Mouse (Mus musculus): ENCODE data around the gene Crim1.
"Not testable (repeated sequence)": the region's sequence is repeated elsewhere in the genome, so short reads cannot be mapped to it uniquely, and the experiment has no call there.

The Crim1 gene

GRCm38 (mm10) chr17:78250149-78250938 is 50.3 kb downstream of the Crim1 start:
- in situ Hi-C loops (cut with MboI, MseI), result no loop called here

- in situ Hi-C loops (cut with MboI, MseI), result not testable (repeated sequence)
Measured at GRCm38 (mm10) chr17:78253587-78253986, 53.5 kb downstream of the Crim1 start.

DNA sequence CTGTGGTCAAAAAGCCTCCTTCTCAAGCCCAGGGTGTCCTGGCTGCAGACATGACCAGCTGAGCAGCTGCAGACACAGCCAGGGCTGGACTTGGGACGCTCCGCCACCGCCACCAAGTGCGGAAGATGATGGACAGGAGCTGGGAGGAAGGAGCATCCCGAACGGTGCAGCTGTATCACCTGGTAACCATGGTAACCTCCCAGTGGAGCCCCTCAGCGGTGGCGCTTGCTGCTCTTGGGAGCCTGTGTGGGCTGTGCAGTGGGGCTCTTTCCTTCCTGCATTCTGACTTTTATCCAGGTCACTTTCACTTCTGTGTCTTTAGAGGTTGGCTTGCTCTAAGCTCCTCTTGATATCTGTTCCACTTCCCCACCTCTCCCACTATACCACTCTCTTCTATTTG is 54.2 kb downstream of the Crim1 start:
- in situ Hi-C loops (cut with MboI, MseI), result no loop called here

GRCm38 (mm10) chr17:78255711-78256110 is 55.7 kb downstream of the Crim1 start:
- in situ Hi-C loops (cut with MboI, MseI), result no loop called here

DNA sequence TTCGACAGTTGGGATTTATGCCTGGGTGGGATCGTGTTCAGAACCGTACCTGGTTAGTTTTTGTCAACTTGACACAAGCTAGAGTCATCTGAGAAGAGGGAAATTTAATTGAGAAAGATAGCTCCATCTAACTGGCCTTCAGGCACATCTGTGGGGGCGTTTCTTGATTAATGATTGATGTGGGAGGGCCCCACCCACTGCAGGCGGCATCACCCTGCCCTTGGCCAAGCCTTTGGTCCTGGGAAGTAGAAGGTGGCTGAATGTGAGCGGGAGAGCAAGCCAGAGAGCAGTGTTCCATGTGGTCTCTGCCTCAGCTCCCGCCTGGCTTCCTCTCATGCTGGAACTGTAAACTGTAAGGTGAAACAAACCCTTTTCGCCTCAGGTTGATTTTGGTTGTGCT is 56.5 kb downstream of the Crim1 start:
- in situ Hi-C loops (cut with MboI, MseI), result no loop called here

- in situ Hi-C loops (cut with MboI, MseI), result no loop called here
Measured at GRCm38 (mm10) chr17:78261684-78262083, 61.6 kb downstream of the Crim1 start.

- in situ Hi-C loops (cut with MboI, MseI), result no loop called here
Measured at GRCm38 (mm10) chr17:78264116-78264515, 64.1 kb downstream of the Crim1 start.

DNA sequence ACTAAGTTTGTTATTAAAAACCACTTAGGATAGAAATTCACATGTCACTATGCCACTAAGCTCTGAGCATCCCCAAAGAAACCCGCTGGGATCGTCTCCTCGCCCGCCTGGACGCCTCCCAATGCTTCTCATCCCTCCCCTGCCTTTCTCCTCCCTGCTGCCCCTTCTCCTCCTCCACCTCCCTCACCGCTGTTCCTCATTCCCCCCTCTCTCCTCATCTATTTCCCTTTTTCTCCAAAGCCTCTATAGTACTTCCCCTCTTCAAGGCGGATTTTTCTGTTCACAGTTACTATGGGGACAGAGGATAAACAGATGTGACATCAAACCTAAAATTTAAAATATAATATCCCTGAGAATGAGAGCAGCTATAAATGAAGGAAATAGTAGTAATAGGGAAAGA is 65.1 kb downstream of the Crim1 start:
- in situ Hi-C loops (cut with MboI, MseI), result no loop called here

- in situ Hi-C loops (cut with MboI, MseI), result no loop called here
Measured at GRCm38 (mm10) chr17:78266271-78266670, 66.2 kb downstream of the Crim1 start.

DNA sequence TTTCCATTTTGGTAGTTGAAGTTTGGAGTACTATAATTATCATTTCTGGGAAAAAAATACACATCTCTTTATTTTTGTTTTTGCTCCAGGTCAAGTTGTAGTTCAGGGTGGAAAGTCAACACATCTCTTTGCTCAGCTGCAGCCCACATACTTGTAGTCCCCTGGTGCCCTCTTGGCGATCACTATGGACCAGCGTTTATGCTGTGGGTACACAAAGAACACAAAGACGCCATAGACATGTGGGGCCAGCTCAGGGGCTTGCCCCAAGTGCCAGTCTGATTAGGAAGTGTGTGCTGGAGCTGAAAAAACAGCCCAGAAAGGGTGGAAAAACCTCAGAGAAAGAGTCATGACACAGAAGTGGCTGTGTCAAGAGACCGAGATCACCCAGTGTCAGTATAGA is 68.5 kb downstream of the Crim1 start:
- in situ Hi-C loops (cut with MboI, MseI), result no loop called here

DNA sequence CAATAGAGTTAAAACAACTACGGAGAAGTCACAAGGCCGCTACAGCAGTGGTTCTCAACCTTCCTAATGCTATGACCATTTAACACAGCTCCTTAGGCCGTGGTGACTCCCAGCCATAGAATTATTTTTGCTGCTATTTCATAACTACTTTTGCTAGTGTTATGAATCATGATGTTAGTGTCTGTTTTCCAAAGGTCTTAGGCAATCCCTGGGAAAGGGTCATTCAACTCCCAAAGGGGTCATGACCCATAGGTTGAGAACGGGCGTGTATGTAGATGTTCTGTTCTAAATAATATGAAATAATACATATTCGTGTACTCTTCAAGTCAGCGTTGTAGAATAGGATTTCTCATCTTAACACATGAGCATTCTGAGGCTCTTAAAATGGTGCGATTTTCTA is 69.3 kb downstream of the Crim1 start:
- in situ Hi-C loops (cut with MboI, MseI), result no loop called here

- in situ Hi-C loops (cut with MboI, MseI), result no loop called here
Measured at GRCm38 (mm10) chr17:78270019-78270418, 70.0 kb downstream of the Crim1 start.

GRCm38 (mm10) chr17:78271731-78272130 is 71.7 kb downstream of the Crim1 start:
- in situ Hi-C loops (cut with MboI, MseI), result no loop called here

- in situ Hi-C loops (cut with MboI, MseI), result no loop called here
Measured at GRCm38 (mm10) chr17:78272142-78272541, 72.1 kb downstream of the Crim1 start.

- in situ Hi-C loops (cut with MboI, MseI), result no loop called here
Measured at GRCm38 (mm10) chr17:78272713-78273483, 72.8 kb downstream of the Crim1 start.

- in situ Hi-C loops (cut with MboI, MseI), result no loop called here
Measured at GRCm38 (mm10) chr17:78273875-78274274, 73.8 kb downstream of the Crim1 start.

- in situ Hi-C loops (cut with MboI, MseI), result no loop called here
Measured at GRCm38 (mm10) chr17:78274609-78275506, 74.8 kb downstream of the Crim1 start.

- in situ Hi-C loops (cut with MboI, MseI), result no loop called here
Measured at GRCm38 (mm10) chr17:78275507-78275813, 75.4 kb downstream of the Crim1 start.

GRCm38 (mm10) chr17:78279191-78279590 is 79.1 kb downstream of the Crim1 start:
- in situ Hi-C loops (cut with MboI, MseI), result no loop called here

DNA sequence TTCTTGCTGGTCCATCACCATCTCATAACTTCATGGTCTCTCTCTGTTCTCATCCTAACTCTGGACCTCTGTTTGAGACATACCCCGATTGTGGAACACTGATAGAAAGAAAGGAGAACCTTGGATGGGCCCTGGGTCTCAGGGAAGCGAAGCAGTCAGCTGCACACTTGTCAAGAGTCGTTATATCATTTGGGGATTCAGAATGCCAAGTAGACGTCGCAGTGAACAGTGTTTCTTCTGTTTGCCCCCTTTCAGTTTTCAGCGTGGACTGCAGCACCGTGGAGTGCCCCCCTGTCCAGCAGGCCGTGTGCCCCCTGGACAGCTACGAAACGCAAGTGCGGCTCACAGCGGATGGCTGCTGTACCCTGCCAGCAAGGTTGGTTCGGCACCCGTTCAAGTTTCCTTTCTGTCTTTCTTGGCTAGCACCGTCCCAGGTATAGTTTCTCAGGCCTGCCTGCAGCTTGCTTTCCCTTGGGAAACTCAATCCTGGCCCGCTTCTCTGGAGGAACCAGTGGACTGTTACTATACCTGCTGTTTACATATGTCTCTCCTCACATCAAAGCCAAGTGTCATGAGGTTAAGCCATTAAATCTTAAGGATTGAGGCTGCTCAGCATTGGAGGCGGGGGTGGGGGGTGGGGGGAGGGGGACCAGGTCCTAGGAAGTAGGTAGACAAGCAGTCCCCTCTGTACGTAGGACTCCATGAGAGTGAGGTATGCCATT is 81.1 kb downstream of the Crim1 start:
- in situ Hi-C loops (cut with MboI, MseI), result no loop called here

DNA sequence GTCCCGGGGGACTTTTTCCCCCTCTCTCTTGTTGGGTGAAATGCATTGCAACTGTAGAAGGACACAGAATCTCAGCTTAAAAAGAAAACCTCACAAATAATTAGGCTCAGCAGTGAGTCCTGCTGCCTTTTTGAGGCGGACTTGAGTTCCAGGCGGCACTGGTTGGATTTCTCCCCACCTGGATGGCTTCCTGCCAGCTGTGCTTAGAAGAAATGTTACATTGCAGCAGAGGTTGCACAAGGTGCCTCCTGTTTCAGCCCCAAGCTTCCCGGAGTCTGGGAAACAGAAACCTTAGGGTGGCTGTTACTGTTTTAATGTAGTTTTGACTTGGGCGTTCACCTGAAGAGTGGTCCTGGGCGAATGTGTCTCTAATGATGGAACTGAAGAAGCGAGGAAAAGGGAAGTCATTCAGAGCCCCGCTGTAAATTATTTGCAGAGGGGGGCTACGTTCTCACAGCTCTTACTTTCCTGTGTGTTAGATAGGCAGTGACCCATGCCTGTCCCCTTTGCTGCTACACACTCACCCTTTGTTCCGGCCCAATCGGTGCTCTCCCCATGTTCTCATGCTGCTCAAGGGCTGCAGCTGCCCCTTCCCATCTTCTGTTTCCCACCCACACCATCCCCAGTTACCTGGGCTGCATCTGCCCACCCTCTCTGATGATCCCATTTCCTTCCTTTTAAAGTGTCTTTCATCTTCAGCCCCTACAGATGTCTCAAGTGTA is 83.4 kb downstream of the Crim1 start:
- in situ Hi-C loops (cut with MboI, MseI), result no loop called here
